Mouse (Mus musculus) liver, embryonic 12.5 days (tissue): ENCODE measurements around the gene Dgke. TPM values are rescaled to one million over a fixed set of nuclear protein-coding genes. Genes with fewer than 3 reads are reported as not detected.

Source experiments
- polyA plus RNA-seq: library from polyadenylated mRNA; unstranded; fragments of >200 nt; fragmentation: Nextera tagmentation; extraction: Ambion mirVana; gene quantifications from 2 replicates; pipeline ENCODE4 v1.2.1, GENCODE M21; 2016

Gene Dgke
- polyA plus RNA-seq, 1 experiment from 2014 or later, result 1.6 TPM

Other genes with a start within 250 kb of the Dgke start
- gene Akap1, start 202.3 kb downstream of the Dgke start, polyA plus RNA-seq, result 12.3 and 14.0 TPM in 2 replicates
- 40.4 and 42.2 TPM in 2 replicates for gene Scpep1, start 111.4 kb downstream of the Dgke start, polyA plus RNA-seq
- not detected in 2 replicates for gene Elobl, start 99.9 kb downstream of the Dgke start, polyA plus RNA-seq
- gene Coil, start 96.6 kb downstream of the Dgke start, polyA plus RNA-seq, result 9.3 and 9.7 TPM in 2 replicates
- gene Trim25, start 67.5 kb downstream of the Dgke start, polyA plus RNA-seq, result 23.1 and 25.9 TPM in 2 replicates
- not detected in 2 replicates for gene Gm525, start 7.0 kb upstream of the Dgke start, polyA plus RNA-seq
- gene Nog, start 235.5 kb upstream of the Dgke start, polyA plus RNA-seq, result 0.20 and 0.23 TPM in 2 replicates